Mouse (Mus musculus): ENCODE data around the gene Nrd1. TPM values are rescaled to one million over a fixed set of nuclear protein-coding genes. Genes with fewer than 3 reads are reported as not detected.
A peak's percentile ranks its signal among the peaks of the same experiment; 100 is the strongest.

Nrd1 gene
- polyA plus RNA-seq, 1 experiment from 2014 or later: 46.6 TPM

- WGBS (ENCODE audit: insufficient replicate concordance): 85% methylated on average over 8 of the region's 8 CpGs
- Histone ChIP-seq H3K9me3 (replicated peaks; ENCODE audit: control insufficient read depth, low read length) (no peaks in the 10 kb centered on the region), H3K4me2 (no peak overlapping the region)
Observed at GRCm38 (mm10) chr4:109091241-109091777, 90.9 kb downstream of the Nrd1 start.

GRCm38 (mm10) chr4:109092344-109092743 is 91.9 kb downstream of the Nrd1 start:
- Histone ChIP-seq H3K4me3 (ENCODE audit: low read depth, low read length) (no peak overlapping the region), H3K9ac (ENCODE audit: low read depth, low read length) (no peak overlapping the region), H3K36me3 (ENCODE audit: control insufficient read depth, insufficient read depth, low read length) (no peaks in the 10 kb centered on the region), H3K4me2 (no peak overlapping the region), H3K9me3 (replicated peaks; ENCODE audit: control insufficient read depth, low read length) (no peaks in the 10 kb centered on the region), H3K27me3 (ENCODE audit: control insufficient read depth, insufficient read depth, low read length) (peaks cover 12% of the 10 kb centered on the region; the same call in 1 of the 2 replicates), H3K4me1 (ENCODE audit: control insufficient read depth, insufficient read depth, low read length) (peaks cover 10% of the 10 kb centered on the region), H3K27ac (ENCODE audit: low read depth, low read length) (no peak overlapping the region)
- WGBS (ENCODE audit: insufficient replicate concordance): 70% methylated on average over 5 of the region's 5 CpGs
- ATAC-seq (replicated peaks; ENCODE audit: insufficient number of reproducible peaks, low FRiP score, low TSS enrichment): no peak

More at GRCm38 (mm10) chr4:109091241-109091777, 90.9 kb downstream of the Nrd1 start:
- no peak for ATAC-seq (replicated peaks; ENCODE audit: insufficient number of reproducible peaks, low FRiP score, low TSS enrichment)
- Histone ChIP-seq H3K4me1 (ENCODE audit: control insufficient read depth, insufficient read depth, low read length) (peaks cover 10% of the 10 kb centered on the region), H3K27ac (ENCODE audit: low read depth, low read length) (no peak overlapping the region), H3K4me3 (ENCODE audit: low read depth, low read length) (no peak overlapping the region), H3K27me3 (ENCODE audit: control insufficient read depth, insufficient read depth, low read length) (0 out of 2 replicates have a peak, but pooled peaks cover 4% of the 10 kb centered on the region), H3K36me3 (ENCODE audit: control insufficient read depth, insufficient read depth, low read length) (no peaks in the 10 kb centered on the region), H3K9ac (ENCODE audit: low read depth, low read length) (no peak overlapping the region)

GRCm38 (mm10) chr4:109094269-109094668 is 93.8 kb downstream of the Nrd1 start:
- no peak overlapping the region for H3K9ac ChIP-seq (ENCODE audit: low read depth, low read length)
- no peaks in the 10 kb centered on the region for H3K9me3 ChIP-seq (replicated peaks; ENCODE audit: control insufficient read depth, low read length)
- no peak overlapping the region for H3K4me2 ChIP-seq
- H3K27ac ChIP-seq (ENCODE audit: low read depth, low read length): no peak overlapping the region
- peak; percentile 42; the same call in 1 of the 2 replicates for ATAC-seq (replicated peaks; ENCODE audit: insufficient number of reproducible peaks, low FRiP score, low TSS enrichment)
- 34% methylated on average over 2 of the region's 2 CpGs for WGBS (ENCODE audit: insufficient replicate concordance)
- peaks cover 12% of the 10 kb centered on the region; the same call in 1 of the 2 replicates for H3K27me3 ChIP-seq (ENCODE audit: control insufficient read depth, insufficient read depth, low read length)
- no peaks in the 10 kb centered on the region for H3K36me3 ChIP-seq (ENCODE audit: control insufficient read depth, insufficient read depth, low read length)
- peaks cover 10% of the 10 kb centered on the region for H3K4me1 ChIP-seq (ENCODE audit: control insufficient read depth, insufficient read depth, low read length)
- H3K4me3 ChIP-seq (ENCODE audit: low read depth, low read length): no peak overlapping the region

DNA sequence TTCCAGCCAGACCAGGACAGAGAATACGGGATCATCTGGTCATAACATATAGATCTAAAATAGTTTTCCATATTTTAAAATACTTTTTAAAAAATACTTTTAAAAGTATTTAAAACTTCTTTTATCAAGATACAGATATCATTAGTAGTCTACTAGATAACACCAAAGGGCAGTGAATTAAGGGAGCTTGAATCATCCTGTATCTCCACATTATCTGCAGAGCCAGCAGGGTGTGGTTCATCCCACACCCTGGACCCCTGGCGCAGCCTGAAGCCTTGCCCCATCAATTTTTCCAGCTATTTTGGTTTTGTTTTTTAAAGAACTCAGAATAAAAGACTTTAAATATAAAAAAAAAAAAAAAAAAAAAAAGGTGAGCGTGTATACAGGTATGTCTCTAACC is 98.4 kb downstream of the Nrd1 start:
- no peak overlapping the region for H3K4me2 ChIP-seq

DNA sequence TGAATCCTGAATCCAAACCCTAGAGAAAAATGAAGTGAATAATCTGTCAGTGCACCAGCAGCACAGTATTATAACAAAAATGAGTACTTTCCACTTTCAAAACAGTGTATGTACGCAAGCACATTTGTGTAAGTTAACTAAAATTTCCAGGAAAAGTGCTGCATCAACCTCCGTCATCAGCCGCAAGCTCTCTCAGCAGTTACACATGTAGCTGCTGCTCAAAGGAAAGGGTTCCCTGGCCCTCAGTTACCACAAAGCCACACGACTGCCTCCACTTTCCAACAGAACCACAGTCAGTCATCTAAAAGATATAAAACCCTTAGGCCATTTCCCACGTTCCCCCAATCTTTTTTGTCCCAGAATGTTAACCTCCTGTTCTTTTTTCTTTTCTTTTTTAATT is 102.1 kb downstream of the Nrd1 start:
- Histone ChIP-seq H3K27me3 (ENCODE audit: control insufficient read depth, insufficient read depth, low read length) (no peaks in the 10 kb centered on the region), H3K27ac (ENCODE audit: low read depth, low read length) (no peak overlapping the region), H3K4me1 (ENCODE audit: control insufficient read depth, insufficient read depth, low read length) (no peaks in the 10 kb centered on the region), H3K36me3 (ENCODE audit: control insufficient read depth, insufficient read depth, low read length) (no peaks in the 10 kb centered on the region), H3K4me3 (ENCODE audit: low read depth, low read length) (no peak overlapping the region), H3K9me3 (replicated peaks; ENCODE audit: control insufficient read depth, low read length) (no peaks in the 10 kb centered on the region), H3K4me2 (no peak overlapping the region), H3K9ac (ENCODE audit: low read depth, low read length) (no peak overlapping the region)
- WGBS (ENCODE audit: insufficient replicate concordance): 89% methylated on average over 5 of the region's 5 CpGs
- ATAC-seq (replicated peaks; ENCODE audit: insufficient number of reproducible peaks, low FRiP score, low TSS enrichment): no peak

More for the DNA sequence above, 98.4 kb downstream of the Nrd1 start:
- Histone ChIP-seq H3K4me1 (ENCODE audit: control insufficient read depth, insufficient read depth, low read length) (no peaks in the 10 kb centered on the region; the same call in none of the 2 replicates), H3K27me3 (ENCODE audit: control insufficient read depth, insufficient read depth, low read length) (peaks cover 8% of the 10 kb centered on the region; the same call in 1 of the 2 replicates), H3K9ac (ENCODE audit: low read depth, low read length) (no peak overlapping the region), H3K36me3 (ENCODE audit: control insufficient read depth, insufficient read depth, low read length) (no peaks in the 10 kb centered on the region), H3K27ac (ENCODE audit: low read depth, low read length) (no peak overlapping the region), H3K9me3 (replicated peaks; ENCODE audit: control insufficient read depth, low read length) (no peaks in the 10 kb centered on the region), H3K4me3 (ENCODE audit: low read depth, low read length) (no peak overlapping the region)
- ATAC-seq (replicated peaks; ENCODE audit: insufficient number of reproducible peaks, low FRiP score, low TSS enrichment): no peak
- WGBS (ENCODE audit: insufficient replicate concordance): 84% methylated on average over 3 of the region's 3 CpGs

- no peak overlapping the region for H3K4me3 ChIP-seq (ENCODE audit: low read depth, low read length)
- 67% methylated on average over 9 of the region's 9 CpGs for WGBS (ENCODE audit: insufficient replicate concordance)
- no peaks in the 10 kb centered on the region for H3K36me3 ChIP-seq (ENCODE audit: control insufficient read depth, insufficient read depth, low read length)
- no peak overlapping the region for H3K27ac ChIP-seq (ENCODE audit: low read depth, low read length)
- no peaks in the 10 kb centered on the region for H3K27me3 ChIP-seq (ENCODE audit: control insufficient read depth, insufficient read depth, low read length)
- no peaks in the 10 kb centered on the region for H3K9me3 ChIP-seq (replicated peaks; ENCODE audit: control insufficient read depth, low read length)
- ATAC-seq (replicated peaks; ENCODE audit: insufficient number of reproducible peaks, low FRiP score, low TSS enrichment): no peak
- H3K4me2 ChIP-seq: no peak overlapping the region
- no peaks in the 10 kb centered on the region for H3K4me1 ChIP-seq (ENCODE audit: control insufficient read depth, insufficient read depth, low read length)
- no peak overlapping the region for H3K9ac ChIP-seq (ENCODE audit: low read depth, low read length)
Observed at GRCm38 (mm10) chr4:109103145-109103883, 102.9 kb downstream of the Nrd1 start.

DNA sequence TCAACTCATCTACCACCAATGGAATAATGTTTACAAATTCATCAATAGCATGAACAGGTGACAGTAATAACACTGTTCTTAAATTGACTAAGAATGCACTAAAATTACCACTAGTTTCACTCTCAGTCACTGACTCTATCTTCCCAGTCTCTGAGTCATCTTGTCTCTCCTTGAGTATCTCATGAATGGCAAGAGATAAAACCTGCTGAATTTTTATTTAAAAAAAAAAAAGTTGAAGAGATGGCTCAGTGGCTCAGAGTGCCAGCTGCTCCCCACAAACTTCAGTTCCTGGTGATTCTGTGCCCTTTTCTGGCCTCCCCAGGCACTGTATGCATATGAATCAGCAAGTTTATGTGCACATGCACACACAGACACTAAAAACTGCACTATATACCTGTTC is 104.8 kb downstream of the Nrd1 start:
- no peaks in the 10 kb centered on the region for H3K4me1 ChIP-seq (ENCODE audit: control insufficient read depth, insufficient read depth, low read length)
- no peaks in the 10 kb centered on the region for H3K36me3 ChIP-seq (ENCODE audit: control insufficient read depth, insufficient read depth, low read length)
- no peak for ATAC-seq (replicated peaks; ENCODE audit: insufficient number of reproducible peaks, low FRiP score, low TSS enrichment)
- no peak overlapping the region for H3K4me2 ChIP-seq
- no peak overlapping the region for H3K9ac ChIP-seq (ENCODE audit: low read depth, low read length)
- no peaks in the 10 kb centered on the region for H3K9me3 ChIP-seq (replicated peaks; ENCODE audit: control insufficient read depth, low read length)
- H3K27me3 ChIP-seq (ENCODE audit: control insufficient read depth, insufficient read depth, low read length): no peaks in the 10 kb centered on the region
- H3K27ac ChIP-seq (ENCODE audit: low read depth, low read length): no peak overlapping the region
- H3K4me3 ChIP-seq (ENCODE audit: low read depth, low read length): no peak overlapping the region

GRCm38 (mm10) chr4:109106034-109106433 is 105.6 kb downstream of the Nrd1 start:
- no peak overlapping the region for H3K27ac ChIP-seq (ENCODE audit: low read depth, low read length)
- H3K36me3 ChIP-seq (ENCODE audit: control insufficient read depth, insufficient read depth, low read length): no peaks in the 10 kb centered on the region
- H3K9me3 ChIP-seq (replicated peaks; ENCODE audit: control insufficient read depth, low read length): no peaks in the 10 kb centered on the region
- no peak overlapping the region for H3K4me3 ChIP-seq (ENCODE audit: low read depth, low read length)
- WGBS (ENCODE audit: insufficient replicate concordance): 70% methylated on average over 3 of the region's 3 CpGs
- no peak for ATAC-seq (replicated peaks; ENCODE audit: insufficient number of reproducible peaks, low FRiP score, low TSS enrichment)
- H3K9ac ChIP-seq (ENCODE audit: low read depth, low read length): no peak overlapping the region
- no peak overlapping the region for H3K4me2 ChIP-seq
- H3K27me3 ChIP-seq (ENCODE audit: control insufficient read depth, insufficient read depth, low read length): no peaks in the 10 kb centered on the region
- H3K4me1 ChIP-seq (ENCODE audit: control insufficient read depth, insufficient read depth, low read length): no peaks in the 10 kb centered on the region

DNA sequence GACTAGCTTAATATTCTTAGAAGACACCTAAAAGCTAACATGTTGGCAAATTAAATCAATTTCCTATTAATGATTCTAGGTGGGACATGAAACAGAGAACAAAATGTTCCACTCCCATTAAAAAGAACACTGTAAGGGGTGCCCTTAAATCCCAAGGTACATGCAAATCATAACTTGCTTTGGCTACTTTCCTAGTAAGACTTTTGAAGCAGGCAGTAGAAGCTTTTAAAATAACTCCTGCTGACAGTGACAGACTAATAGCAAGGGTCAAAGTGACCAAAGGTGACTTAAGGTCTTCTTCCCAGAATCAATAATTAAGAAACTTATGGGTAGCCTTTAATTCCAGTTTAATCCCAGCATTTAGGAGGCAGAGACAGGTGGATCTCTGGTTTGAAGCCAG is 106.1 kb downstream of the Nrd1 start:
- Histone ChIP-seq H3K27ac (ENCODE audit: low read depth, low read length) (no peak overlapping the region), H3K36me3 (ENCODE audit: control insufficient read depth, insufficient read depth, low read length) (no peaks in the 10 kb centered on the region), H3K9ac (ENCODE audit: low read depth, low read length) (no peak overlapping the region), H3K27me3 (ENCODE audit: control insufficient read depth, insufficient read depth, low read length) (no peaks in the 10 kb centered on the region), H3K9me3 (replicated peaks; ENCODE audit: control insufficient read depth, low read length) (no peaks in the 10 kb centered on the region), H3K4me1 (ENCODE audit: control insufficient read depth, insufficient read depth, low read length) (no peaks in the 10 kb centered on the region), H3K4me2 (no peak overlapping the region), H3K4me3 (ENCODE audit: low read depth, low read length) (no peak overlapping the region)
- no peak for ATAC-seq (replicated peaks; ENCODE audit: insufficient number of reproducible peaks, low FRiP score, low TSS enrichment)
